Mouse (Mus musculus): Measurements from ENCODE around the gene Arhgap9.
"Not testable (repeated sequence)": the region's sequence is repeated elsewhere in the genome, so short reads cannot be mapped to it uniquely, and the experiment has no call there.

Arhgap9 gene

GRCm38 (mm10) chr10:127292987-127293538 lies 28.7 kb upstream of the Arhgap9 start:
- no peak for DNase-seq

- DNase-seq: no peak
Observed at GRCm38 (mm10) chr10:127293590-127294113, 28.1 kb upstream of the Arhgap9 start.

- no peak for DNase-seq
Observed at GRCm38 (mm10) chr10:127294895-127295510, 26.8 kb upstream of the Arhgap9 start.

- no peak for DNase-seq
Observed at GRCm38 (mm10) chr10:127295986-127296794, 25.6 kb upstream of the Arhgap9 start.

GRCm38 (mm10) chr10:127297015-127297871 lies 24.5 kb upstream of the Arhgap9 start:
- DNase-seq: no peak

GRCm38 (mm10) chr10:127300361-127300760 lies 21.4 kb upstream of the Arhgap9 start:
- no peak for DNase-seq

- DNase-seq: no peak
Observed at GRCm38 (mm10) chr10:127303136-127303535, 18.6 kb upstream of the Arhgap9 start.

GRCm38 (mm10) chr10:127309167-127309566 lies 12.6 kb upstream of the Arhgap9 start:
- not testable (repeated sequence) for DNase-seq

GRCm38 (mm10) chr10:127310523-127311475 lies 11.0 kb upstream of the Arhgap9 start:
- no peak for DNase-seq

GRCm38 (mm10) chr10:127311476-127312355 lies 10.0 kb upstream of the Arhgap9 start, which contains the start of gene Mars:
Gene Mars (minus strand): TSS chr10:127311786.
- peak; percentile 98 for DNase-seq

- peak; percentile 71 for DNase-seq
Observed at GRCm38 (mm10) chr10:127312356-127312676, 9.4 kb upstream of the Arhgap9 start.

GRCm38 (mm10) chr10:127312858-127313257 lies 8.9 kb upstream of the Arhgap9 start:
- no peak for DNase-seq

- DNase-seq: not testable (repeated sequence)
Observed at GRCm38 (mm10) chr10:127313516-127313915, 8.2 kb upstream of the Arhgap9 start.

GRCm38 (mm10) chr10:127314950-127315349 lies 6.8 kb upstream of the Arhgap9 start:
- not testable (repeated sequence) for DNase-seq

- DNase-seq: no peak
Observed at GRCm38 (mm10) chr10:127317277-127317676, 4.5 kb upstream of the Arhgap9 start.

GRCm38 (mm10) chr10:127318009-127318408 lies 3.8 kb upstream of the Arhgap9 start:
- DNase-seq: no peak

- no peak for DNase-seq
Observed at GRCm38 (mm10) chr10:127319969-127320368, 1.8 kb upstream of the Arhgap9 start.

GRCm38 (mm10) chr10:127322178-127322577 lies 414 bp downstream of the Arhgap9 start:
- no peak for DNase-seq

- no peak for DNase-seq
Observed at GRCm38 (mm10) chr10:127322669-127323068, 905 bp downstream of the Arhgap9 start.

GRCm38 (mm10) chr10:127323131-127323855 lies 1.5 kb downstream of the Arhgap9 start:
- no peak for DNase-seq

Measured in right cerebral cortex, adult 18-20 months (tissue).